Mouse (Mus musculus) layer of hippocampus, postnatal 14 days (tissue): Measurements from ENCODE around the gene Ccdc91. TPM values are rescaled to one million over a fixed set of nuclear protein-coding genes. Genes with fewer than 3 reads are reported as not detected.

Source experiments
- DNase-seq, 2 experiments: peaks; one replicate each; pipeline ENCODE4 v3.0.0; 2021 to 2022; ENCODE audit warnings: low spot score in 2 of 2, mixed read lengths in 1 of 2
- total RNA-seq, 2 experiments: library from RNA; stranded (reverse); gene quantifications; 2 replicates each; pipeline ENCODE4 v1.2.3; 2021

Ccdc91 gene
- total RNA-seq, 2 experiments from 2014 or later, result 24.3 to 24.5 TPM

DNA sequence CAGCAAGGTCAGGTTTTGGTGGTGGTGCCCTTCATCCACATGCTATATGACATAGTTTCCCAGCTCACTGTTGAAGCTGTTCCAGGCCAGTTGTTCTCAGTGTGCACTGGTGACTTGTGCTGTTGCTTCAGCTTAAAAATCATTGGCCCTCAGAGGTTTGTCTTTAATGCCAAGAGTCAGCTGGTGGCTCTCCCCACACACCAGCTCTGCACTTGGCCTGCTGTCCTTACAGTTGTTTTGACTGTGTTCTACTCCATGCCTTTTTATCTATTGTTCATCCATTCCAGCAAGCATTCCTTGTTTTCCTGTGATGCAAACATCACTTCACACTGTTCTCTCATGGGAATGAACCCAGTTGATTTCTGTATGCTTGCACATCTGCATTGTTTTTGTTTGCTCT lies 84.8 kb downstream of the Ccdc91 start:
- DNase-seq, result no peak

DNA sequence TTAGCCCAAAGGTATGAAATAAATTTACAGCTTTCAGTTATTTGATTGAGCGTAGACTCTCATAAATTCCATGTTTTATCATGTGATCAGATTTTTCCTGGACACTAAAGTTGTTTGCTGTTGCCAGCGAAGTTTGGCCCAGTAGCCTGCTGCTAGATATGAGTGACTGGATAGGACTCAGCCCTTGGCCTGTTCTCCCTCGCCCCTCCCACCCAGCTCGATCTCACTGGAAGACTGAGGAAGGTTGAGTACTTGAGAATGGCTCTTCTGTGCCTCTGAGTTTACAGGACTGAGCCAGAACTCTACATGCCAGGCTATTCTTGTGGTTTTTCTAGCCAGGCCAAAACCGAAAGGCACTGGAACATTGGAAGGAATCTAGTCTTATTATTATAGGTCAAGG lies 93.6 kb downstream of the Ccdc91 start:
- DNase-seq, result no peak

DNA sequence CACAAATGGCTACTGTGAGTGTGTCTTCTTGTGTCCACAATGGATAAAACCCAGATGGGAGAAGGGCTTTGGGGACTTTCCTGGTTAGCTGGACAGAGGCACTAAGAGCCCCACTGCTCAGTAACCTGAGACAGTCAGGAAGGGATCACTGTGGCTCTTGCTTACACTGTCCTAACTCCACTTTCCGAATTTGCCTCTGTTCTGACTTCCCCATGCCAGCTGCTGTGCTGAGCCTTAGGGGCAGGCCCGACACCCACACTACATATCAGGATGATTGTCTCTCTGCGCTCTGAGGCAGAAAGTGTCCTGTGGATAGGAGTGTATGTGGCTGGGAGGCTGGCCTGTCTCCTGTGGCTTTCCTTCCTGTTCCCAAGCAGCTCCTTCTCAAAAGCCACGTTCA lies 97.5 kb downstream of the Ccdc91 start:
- DNase-seq, result no peak

DNA sequence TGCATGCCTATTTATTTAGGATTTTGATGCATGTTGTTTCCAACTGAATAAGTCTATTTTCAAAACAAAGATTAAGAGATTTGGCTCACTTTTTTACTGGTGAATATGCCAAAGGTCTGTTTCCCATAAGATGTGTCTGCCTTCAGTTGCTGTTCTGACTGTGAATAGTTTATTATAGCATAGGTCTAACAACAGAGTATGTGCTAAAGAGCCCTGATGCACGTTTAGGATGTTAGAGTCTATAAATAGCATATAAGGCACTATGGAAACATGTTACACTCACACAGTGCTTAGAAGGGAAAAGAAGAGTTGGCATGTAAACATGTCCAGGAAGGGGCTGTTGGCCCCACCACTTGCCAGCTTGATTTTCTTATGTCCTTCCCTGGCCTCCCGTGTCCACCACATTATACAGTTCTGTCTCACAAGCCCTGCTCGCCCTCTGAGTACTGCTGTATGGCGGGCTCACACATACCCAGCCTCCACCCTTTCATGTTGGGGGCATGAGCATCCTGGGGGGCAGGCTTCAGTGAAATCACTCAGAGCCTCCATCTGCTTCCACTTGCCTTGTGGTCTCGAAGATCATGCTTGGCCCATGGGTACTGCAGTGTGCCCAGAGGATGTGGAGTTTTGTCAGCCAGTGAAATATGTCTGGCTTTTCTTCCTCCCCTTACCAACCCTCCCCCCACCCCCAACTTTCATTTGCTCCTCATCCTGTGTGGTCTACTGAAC lies 99.0 kb downstream of the Ccdc91 start:
- DNase-seq, result no peak

DNA sequence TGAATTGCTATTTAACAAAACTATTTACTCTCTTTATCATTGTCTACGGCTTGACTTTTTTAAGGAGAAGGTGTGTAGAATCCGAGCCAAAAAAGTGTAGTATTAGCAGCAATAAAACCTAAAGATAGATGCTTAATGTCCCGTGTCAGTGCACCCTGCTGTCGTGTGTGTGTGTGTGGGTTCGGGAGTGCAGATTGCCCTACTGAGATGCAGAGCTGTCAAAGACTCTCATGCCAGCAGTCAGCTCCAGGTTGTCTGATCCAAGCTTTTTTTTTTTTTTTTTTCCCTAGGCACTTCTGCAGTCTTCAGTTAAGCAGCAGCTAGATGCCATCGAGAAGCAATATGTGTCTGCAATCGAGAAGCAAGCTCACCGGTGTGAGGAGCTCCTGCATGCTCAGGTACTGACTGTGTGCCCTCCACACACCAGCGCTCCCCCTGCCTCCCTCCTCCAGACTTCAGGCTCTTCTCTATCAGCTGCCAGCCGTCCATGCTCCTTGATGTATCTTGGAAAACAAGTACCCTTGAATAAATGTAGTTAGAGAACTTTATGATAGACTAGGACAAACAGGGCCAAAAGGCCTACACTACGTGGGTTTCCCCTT lies 99.7 kb downstream of the Ccdc91 start:
- no peak for DNase-seq

DNA sequence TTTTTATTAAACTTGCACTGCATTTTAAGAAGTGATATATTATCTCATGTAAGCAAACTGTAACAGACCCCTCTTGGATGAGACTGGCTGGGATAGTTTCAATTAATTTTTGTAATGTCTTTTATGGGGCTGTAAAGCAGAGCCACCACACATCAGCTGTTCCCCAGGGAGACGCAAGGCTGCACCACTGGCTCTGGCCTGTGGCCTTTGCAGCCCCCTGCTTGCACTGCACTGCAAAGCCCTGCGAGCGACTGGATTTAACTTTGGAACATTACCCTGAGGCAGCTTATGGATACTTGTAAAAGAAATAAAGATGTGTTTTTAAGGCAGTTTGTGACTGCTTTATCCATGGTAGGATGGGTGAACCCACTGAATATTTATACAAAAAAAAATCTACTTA lies 112.0 kb downstream of the Ccdc91 start:
- no peak for DNase-seq

DNA sequence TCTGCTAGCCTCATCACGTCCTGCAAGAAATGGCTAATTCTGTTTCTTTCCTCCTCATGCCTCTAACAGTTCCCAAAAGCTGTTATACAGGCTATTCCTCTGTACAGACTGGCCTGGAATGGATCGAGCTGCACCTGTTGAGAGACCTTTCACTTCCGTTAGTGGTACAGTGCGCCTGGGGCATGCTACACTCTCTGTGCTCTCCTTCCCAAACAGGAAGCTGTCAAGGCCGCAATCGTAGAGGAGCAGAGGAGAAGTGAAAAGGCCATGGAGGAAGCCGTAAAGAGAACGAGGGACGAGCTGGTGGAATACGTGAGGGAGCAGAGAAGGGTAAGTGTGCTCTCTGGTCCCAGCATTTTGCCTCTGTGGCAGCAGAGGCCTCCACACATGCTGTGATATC lies 131.0 kb downstream of the Ccdc91 start:
- DNase-seq, result no peak

DNA sequence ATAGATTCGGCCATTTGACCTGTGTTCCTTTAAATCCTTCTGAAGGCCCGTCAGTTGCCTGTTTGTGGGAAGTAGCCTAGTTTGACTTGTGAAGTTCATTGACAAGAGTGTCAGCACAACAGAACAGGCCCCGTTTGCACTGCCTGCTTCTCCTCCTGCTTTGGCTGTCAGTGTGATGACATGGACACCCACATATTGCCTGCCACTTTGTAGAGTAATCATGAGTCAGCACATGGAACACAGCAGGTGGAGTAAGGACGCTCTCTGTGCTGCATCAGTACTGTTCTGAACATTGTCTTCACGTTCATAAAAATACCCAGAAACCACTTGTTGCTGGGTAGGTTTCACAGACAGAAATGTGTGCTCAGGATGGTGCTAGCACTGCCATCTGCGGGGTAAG lies 132.0 kb downstream of the Ccdc91 start:
- peak; percentile 7 to 66 for DNase-seq

DNA sequence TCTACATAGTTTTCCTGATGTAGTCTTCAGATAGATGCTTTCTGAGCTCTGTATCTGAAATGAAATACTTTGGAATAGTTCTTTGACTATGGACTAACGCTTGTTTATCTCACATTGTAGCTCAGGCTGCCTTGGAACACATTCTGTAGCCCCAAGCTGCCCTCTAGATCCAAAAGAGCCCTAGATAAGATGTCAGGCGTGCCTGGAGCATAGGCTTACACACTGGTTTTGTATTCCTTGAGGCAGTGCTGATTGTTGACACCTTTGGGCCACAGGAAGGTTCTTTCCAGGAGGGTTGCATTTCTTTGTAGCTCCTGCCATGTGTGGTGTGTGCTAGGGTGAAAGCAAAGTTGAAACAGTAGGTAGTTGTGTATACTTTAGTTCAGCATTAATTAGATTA lies 139.7 kb downstream of the Ccdc91 start:
- no peak for DNase-seq

DNA sequence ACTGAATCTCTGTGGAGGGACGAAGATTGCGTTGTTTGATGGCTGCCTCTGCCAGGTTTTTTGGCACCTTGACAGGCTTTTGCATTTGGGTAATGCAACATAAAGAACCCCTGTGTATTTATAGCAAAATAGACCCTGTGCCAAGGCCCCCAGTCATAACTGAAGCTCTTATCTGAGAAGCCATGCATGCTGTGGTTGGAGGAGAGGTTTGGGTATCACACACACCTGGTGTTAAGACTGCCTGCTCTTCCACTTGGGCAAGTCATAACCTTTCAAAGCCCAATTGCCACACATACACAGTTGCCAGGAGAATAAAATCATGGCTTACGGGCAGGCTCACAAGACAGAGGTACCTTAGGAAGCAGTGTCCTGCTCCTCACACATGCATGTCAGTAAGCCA lies 147.5 kb downstream of the Ccdc91 start:
- no peak for DNase-seq

DNA sequence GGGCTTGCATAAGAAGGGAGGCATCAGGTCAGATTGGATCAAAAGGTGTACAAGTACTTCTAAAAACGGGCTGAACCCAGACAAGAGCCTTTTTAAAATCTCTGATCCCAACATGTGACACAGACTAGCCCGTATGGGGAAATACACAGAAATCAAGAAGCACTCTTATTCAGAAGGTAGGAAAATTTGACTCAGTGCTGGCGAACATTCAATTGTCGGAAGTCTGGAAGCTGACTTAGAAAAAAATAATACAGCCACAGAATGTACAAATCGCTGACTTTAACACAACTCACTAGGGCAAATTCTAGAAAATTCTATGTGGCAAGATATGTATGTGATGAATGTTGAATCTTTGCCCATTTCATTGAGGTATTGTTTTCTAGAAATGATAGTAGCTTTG lies 160.8 kb downstream of the Ccdc91 start:
- DNase-seq, result no peak

DNA sequence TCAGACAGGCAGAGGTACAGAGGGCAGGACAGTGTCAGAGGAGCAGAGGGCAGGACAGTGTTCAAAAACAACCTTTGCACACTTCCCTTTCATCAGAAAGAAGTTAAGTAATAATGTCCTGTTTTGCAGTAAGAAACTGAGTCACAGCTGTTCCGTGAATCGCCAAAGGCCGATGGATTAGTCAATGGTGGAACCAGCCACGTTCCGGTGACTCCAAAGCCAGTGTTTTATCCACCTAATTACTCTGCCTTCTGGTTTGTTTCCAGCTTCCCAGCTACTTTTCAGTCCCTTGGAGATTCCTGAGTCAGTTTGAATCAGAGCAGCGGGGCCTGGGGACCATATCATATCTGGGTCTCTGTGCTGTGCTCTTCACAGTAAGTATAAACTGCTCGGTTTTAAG lies 168.2 kb downstream of the Ccdc91 start:
- DNase-seq, result no peak

DNA sequence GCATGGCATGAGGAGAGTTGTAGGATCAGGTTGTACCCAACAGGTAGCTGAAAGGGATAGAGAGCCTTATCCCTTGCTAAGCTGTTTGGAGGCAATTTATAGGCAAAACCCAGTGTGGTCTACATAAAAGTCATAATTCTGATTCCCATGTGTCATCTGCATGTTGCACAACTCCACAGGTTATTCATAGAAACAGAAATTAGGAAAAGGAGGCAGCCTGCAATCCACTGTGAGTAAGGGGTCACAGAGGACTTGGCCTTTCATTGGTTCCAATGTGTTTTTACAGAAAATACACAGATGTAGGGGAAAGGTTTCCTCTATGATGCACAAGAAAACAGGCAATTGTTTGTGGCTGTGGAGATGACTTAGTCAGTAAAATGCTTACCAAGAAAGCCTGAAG lies 168.8 kb downstream of the Ccdc91 start:
- DNase-seq, result no peak

DNA sequence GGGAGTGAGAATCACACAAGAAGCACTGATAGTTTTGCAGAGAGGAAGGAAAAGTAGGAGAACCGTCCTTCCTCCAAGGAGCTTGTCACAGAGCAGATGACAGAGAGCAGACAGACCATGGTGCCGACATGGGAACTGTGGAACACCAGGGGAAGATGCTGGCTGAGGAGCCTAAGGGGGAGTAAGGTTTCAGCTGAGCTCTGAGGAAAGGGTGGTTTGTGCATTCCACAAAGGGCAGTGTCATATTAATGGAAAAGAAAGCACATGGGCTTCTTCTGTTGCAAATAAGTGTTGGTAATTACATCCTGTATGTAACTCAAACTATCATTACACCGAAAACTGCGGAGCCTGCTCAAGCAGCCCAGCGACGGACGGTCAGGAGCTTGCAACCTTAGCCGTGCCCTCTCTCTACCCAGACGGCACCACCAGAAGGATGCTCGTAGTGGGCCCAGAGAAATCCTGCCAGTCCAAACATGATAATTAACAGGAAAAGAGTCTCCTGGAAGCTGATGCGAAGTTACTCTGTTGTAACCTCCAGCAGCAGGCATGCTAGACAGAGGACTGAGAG lies 170.9 kb downstream of the Ccdc91 start:
- no peak for DNase-seq

DNA sequence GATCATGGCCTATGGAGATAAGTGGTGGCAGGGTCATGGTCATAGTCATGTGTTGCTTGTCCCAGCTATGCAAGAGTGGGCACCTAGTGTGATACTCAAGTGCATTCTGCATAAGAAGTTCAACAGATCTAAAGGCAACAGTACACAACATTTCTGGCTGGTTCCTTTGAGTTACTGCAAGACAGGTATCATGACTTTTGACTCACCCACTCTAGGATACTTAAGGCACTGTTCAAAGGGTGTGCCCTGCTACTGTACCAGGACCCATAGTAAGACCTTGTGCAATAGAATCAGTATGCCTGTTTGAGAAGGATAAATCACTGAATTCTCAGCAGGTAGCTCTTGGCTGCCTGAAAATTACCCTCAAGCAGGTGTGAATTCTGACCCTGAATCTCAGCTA lies 182.4 kb downstream of the Ccdc91 start:
- DNase-seq, result no peak

DNA sequence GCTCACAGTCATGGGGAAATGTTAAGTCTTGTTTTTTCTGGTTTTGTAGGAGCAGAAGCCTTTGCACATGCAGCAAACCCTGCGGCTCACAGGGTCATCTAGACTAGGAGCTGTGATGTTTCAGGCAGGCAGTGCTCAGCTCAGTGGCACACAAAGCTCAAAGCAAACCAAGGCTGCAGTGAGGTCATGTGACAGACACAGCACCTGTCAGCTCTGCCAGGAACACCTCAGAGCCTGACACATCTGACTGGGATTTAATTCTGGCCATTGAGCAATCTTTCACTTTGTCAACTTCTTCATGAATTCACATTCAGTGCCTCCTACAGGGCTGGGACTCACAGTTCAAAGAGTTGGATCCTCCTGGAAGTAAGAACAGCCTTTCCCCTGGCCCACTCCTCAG lies 185.1 kb downstream of the Ccdc91 start:
- no peak for DNase-seq

DNA sequence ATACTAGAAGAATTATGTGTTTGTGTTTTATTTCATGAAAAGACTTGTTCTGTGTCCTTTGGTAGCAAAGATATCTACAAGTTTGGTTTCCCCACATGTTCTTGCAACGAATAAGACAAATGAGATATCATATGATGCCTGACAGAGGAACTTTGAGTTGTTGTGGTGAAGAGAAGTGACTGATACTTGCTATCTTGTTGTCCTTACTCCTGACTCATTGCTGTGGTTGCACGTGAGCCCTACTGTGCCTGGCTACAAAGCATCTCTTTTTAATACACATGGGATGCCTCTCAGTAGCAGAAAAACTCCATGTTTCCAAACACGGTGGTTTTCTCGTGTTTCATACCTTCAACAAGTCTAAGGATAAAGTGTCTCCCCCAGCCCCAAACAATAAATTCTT lies 186.2 kb downstream of the Ccdc91 start:
- DNase-seq, result no peak

DNA sequence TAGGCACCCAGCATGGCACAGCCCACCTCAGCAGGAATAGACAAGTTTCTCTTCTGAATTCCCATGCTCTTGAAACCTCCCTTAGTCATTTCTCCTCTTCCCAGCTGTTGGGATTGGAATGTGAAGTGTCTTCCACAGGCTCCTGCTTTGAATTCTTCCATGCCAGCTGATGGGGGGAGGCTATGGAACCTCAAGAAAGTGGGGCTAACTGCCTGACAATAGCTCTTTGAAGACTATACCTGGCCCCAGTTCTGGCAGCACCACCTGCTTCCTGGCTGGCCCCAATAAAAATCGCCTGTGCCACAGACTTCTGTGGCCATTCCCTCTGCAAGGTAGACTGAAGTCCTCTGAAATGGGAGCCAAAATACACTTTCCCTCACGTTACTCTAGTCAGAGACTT lies 187.0 kb downstream of the Ccdc91 start:
- DNase-seq, result no peak

DNA sequence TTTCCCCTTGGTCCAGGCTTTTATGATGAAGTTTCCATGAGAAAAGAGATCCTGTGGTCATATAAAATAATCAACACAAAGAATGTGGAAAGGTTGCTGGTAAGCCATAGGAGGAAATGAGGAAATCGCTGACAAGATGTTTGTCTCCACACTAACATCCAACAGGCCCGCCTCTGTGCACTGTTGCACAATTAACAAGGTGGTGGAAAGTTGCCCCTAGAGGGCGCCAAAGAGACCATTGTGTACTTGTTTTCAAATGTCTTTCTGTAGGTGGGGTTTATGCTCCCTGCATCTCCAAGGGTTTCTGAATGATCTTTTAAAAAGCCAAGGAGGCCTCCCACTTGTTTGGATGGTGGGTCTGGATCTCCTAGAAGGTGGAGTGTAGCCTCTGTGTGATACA lies 188.7 kb downstream of the Ccdc91 start:
- peak in 1 of 2 experiments; percentile 22 for DNase-seq

DNA sequence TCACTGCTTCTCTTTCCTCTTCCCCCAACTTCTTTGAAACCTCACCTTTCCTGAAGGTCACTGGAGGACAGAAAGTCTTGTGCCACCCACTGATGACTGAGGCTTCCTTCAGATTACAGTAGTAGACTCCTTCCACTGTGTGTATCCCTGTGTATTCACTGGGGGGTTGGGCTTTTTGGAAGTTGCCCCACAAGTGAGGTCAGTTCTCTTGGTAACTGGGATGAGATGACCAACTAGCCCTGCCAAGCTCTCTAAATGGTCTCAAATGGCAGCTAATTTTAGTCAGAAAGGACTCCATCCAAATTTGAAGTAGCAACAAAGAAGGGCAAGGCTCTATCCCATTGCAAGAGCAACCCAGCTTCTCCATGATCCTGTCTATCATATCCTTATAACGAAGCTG lies 195.7 kb downstream of the Ccdc91 start:
- no peak for DNase-seq

DNA sequence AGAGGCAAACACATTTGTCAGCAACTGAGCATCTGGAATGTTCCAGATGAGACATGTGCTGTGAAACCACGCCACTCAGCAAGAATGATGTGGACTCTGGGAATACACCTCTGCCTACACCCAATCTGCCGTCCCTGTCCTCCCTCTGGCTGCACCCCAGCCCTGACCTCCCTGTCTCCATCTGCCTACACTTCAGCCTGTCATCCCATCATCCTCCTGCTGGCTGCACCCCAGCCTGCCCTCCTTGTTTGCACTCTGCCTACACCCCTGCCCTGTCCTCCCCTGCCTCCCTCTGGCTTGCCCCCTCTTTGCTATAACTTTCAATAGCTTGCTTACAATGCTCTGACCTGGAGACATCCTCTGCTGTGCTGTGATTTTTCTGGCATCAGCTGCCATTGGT lies 196.9 kb downstream of the Ccdc91 start:
- no peak for DNase-seq

DNA sequence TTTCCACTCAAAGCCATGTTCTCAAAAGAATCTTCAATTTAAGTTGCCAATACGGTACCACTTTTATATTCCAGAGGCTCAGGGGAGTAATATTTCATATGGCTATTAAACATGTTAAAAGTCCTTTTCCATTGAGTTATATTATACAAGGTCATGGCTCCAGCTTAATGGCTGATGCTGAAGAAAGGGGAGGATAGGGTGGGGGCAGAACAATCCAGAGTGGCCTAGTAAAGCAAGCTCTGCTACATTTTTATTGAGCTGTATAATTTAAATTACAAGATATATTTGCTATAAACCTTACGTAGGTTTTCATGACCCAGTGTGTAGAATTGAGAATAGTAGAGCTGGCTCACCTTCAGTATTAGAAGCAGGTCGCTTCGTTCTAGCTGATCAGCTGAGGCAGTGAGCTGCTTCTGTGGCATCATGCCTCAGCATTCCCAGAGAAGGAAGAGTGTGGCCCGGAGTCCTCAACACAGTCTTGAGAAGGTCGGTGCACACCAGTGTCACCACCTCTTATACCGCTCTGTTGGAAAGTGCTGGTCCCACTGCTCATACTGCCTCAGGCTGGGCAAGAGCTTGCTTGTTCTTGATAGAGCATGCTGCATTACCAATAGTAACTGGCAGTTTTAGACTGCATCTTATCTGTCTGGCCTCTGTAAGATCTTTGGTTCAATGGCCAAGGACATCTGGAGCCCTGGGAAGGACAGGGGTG lies 199.6 kb downstream of the Ccdc91 start:
- DNase-seq, result no peak
